Mouse (Mus musculus): ENCODE data around the gene Dlgap5. TPM values are rescaled to one million over a fixed set of nuclear protein-coding genes. Genes with fewer than 3 reads are reported as not detected.

Dlgap5 gene
- polyA plus RNA-seq, 1 experiment from 2014 or later = 63.8 TPM

GRCm38 (mm10) chr14:47364742-47365449, 53.3 kb downstream of the Dlgap5 start:
- WGBS = 33% methylated on average over 21 of the region's 21 CpGs
- no peaks in the 10 kb centered on the region for H3K27me3 ChIP-seq (ENCODE audit: control insufficient read depth, insufficient read depth, low read length)
- no peaks in the 10 kb centered on the region for H3K36me3 ChIP-seq (ENCODE audit: control insufficient read depth, insufficient read depth, low read length)
- H3K4me2 ChIP-seq (replicated peaks; ENCODE audit: low read depth, low read length) = peak overlapping the region; percentile 43
- no peak overlapping the region for H3K27ac ChIP-seq (ENCODE audit: low read depth, low read length)
- ATAC-seq (ENCODE audit: low FRiP score, low TSS enrichment) = peak; percentile 68; the same call in 1 of the 2 replicates
- H3K9ac ChIP-seq (ENCODE audit: low read depth, low read length) = 0 out of 2 replicates have a peak overlapping the region, but pooled peaks have one; percentile 4
- 0 out of 2 replicates have a peak, but pooled peaks cover 8% of the 10 kb centered on the region for H3K4me1 ChIP-seq (ENCODE audit: control insufficient read depth, insufficient read depth, low read length)
- peak overlapping the region; percentile 7; the same call in 1 of the 2 replicates for H3K4me3 ChIP-seq (ENCODE audit: low read length)
- no peaks in the 10 kb centered on the region for H3K9me3 ChIP-seq (ENCODE audit: control insufficient read depth, low read length)

GRCm38 (mm10) chr14:47361899-47362298, 56.3 kb downstream of the Dlgap5 start:
- no peaks in the 10 kb centered on the region for H3K36me3 ChIP-seq (ENCODE audit: control insufficient read depth, insufficient read depth, low read length)
- H3K9ac ChIP-seq (ENCODE audit: low read depth, low read length) = no peak overlapping the region
- H3K27me3 ChIP-seq (ENCODE audit: control insufficient read depth, insufficient read depth, low read length) = no peaks in the 10 kb centered on the region
- no peak overlapping the region for H3K27ac ChIP-seq (ENCODE audit: low read depth, low read length)
- 79% methylated on average over 9 of the region's 9 CpGs for WGBS
- no peaks in the 10 kb centered on the region for H3K9me3 ChIP-seq (ENCODE audit: control insufficient read depth, low read length)
- ATAC-seq (ENCODE audit: low FRiP score, low TSS enrichment) = no peak
- no peak overlapping the region for H3K4me2 ChIP-seq (replicated peaks; ENCODE audit: low read depth, low read length)
- no peak overlapping the region for H3K4me3 ChIP-seq (ENCODE audit: low read length)
- H3K4me1 ChIP-seq (ENCODE audit: control insufficient read depth, insufficient read depth, low read length) = 0 out of 2 replicates have a peak, but pooled peaks cover 8% of the 10 kb centered on the region

GRCm38 (mm10) chr14:47361418-47361817, 56.8 kb downstream of the Dlgap5 start:
- ATAC-seq (ENCODE audit: low FRiP score, low TSS enrichment) = no peak
- Histone ChIP-seq H3K4me3 (ENCODE audit: low read length) (no peak overlapping the region), H3K27me3 (ENCODE audit: control insufficient read depth, insufficient read depth, low read length) (no peaks in the 10 kb centered on the region), H3K9ac (ENCODE audit: low read depth, low read length) (no peak overlapping the region), H3K9me3 (ENCODE audit: control insufficient read depth, low read length) (no peaks in the 10 kb centered on the region), H3K27ac (ENCODE audit: low read depth, low read length) (no peak overlapping the region), H3K4me2 (replicated peaks; ENCODE audit: low read depth, low read length) (no peak overlapping the region), H3K4me1 (ENCODE audit: control insufficient read depth, insufficient read depth, low read length) (0 out of 2 replicates have a peak, but pooled peaks cover 8% of the 10 kb centered on the region), H3K36me3 (ENCODE audit: control insufficient read depth, insufficient read depth, low read length) (no peaks in the 10 kb centered on the region)
- WGBS = 83% methylated on average over 2 of the region's 2 CpGs

GRCm38 (mm10) chr14:47359610-47360009, 58.6 kb downstream of the Dlgap5 start:
- no peak for ATAC-seq (ENCODE audit: low FRiP score, low TSS enrichment)
- Histone ChIP-seq H3K9me3 (ENCODE audit: control insufficient read depth, low read length) (no peaks in the 10 kb centered on the region), H3K4me1 (ENCODE audit: control insufficient read depth, insufficient read depth, low read length) (no peaks in the 10 kb centered on the region), H3K36me3 (ENCODE audit: control insufficient read depth, insufficient read depth, low read length) (no peaks in the 10 kb centered on the region), H3K4me2 (replicated peaks; ENCODE audit: low read depth, low read length) (no peak overlapping the region), H3K27ac (ENCODE audit: low read depth, low read length) (no peak overlapping the region), H3K4me3 (ENCODE audit: low read length) (no peak overlapping the region), H3K27me3 (ENCODE audit: control insufficient read depth, insufficient read depth, low read length) (no peaks in the 10 kb centered on the region), H3K9ac (ENCODE audit: low read depth, low read length) (no peak overlapping the region)
- WGBS = 69% methylated on average over 3 of the region's 3 CpGs

GRCm38 (mm10) chr14:47356622-47357021, 61.6 kb downstream of the Dlgap5 start:
- ATAC-seq (ENCODE audit: low FRiP score, low TSS enrichment) = no peak
- H3K4me3 ChIP-seq (ENCODE audit: low read length) = no peak overlapping the region
- H3K4me1 ChIP-seq (ENCODE audit: control insufficient read depth, insufficient read depth, low read length) = no peaks in the 10 kb centered on the region
- H3K9ac ChIP-seq (ENCODE audit: low read depth, low read length) = no peak overlapping the region
- no peaks in the 10 kb centered on the region for H3K27me3 ChIP-seq (ENCODE audit: control insufficient read depth, insufficient read depth, low read length)
- no peaks in the 10 kb centered on the region for H3K36me3 ChIP-seq (ENCODE audit: control insufficient read depth, insufficient read depth, low read length)
- no peaks in the 10 kb centered on the region for H3K9me3 ChIP-seq (ENCODE audit: control insufficient read depth, low read length)
- WGBS = 91% methylated on average over 3 of the region's 3 CpGs
- no peak overlapping the region for H3K4me2 ChIP-seq (replicated peaks; ENCODE audit: low read depth, low read length)
- H3K27ac ChIP-seq (ENCODE audit: low read depth, low read length) = no peak overlapping the region

- Histone ChIP-seq H3K27ac (ENCODE audit: low read depth, low read length) (no peak overlapping the region), H3K4me3 (ENCODE audit: low read length) (no peak overlapping the region), H3K27me3 (ENCODE audit: control insufficient read depth, insufficient read depth, low read length) (no peaks in the 10 kb centered on the region), H3K9me3 (ENCODE audit: control insufficient read depth, low read length) (no peaks in the 10 kb centered on the region), H3K36me3 (ENCODE audit: control insufficient read depth, insufficient read depth, low read length) (no peaks in the 10 kb centered on the region), H3K9ac (ENCODE audit: low read depth, low read length) (no peak overlapping the region), H3K4me1 (ENCODE audit: control insufficient read depth, insufficient read depth, low read length) (no peaks in the 10 kb centered on the region), H3K4me2 (replicated peaks; ENCODE audit: low read depth, low read length) (no peak overlapping the region)
- 78% methylated on average over 5 of the region's 5 CpGs for WGBS
- no peak for ATAC-seq (ENCODE audit: low FRiP score, low TSS enrichment)
Measured at GRCm38 (mm10) chr14:47354948-47355347, 63.3 kb downstream of the Dlgap5 start.

GRCm38 (mm10) chr14:47354111-47354577, 64.1 kb downstream of the Dlgap5 start:
- WGBS = 72% methylated on average over 8 of the region's 8 CpGs
- H3K9me3 ChIP-seq (ENCODE audit: control insufficient read depth, low read length) = no peaks in the 10 kb centered on the region

GRCm38 (mm10) chr14:47353240-47353639, 65.0 kb downstream of the Dlgap5 start:
- H3K9me3 ChIP-seq (ENCODE audit: control insufficient read depth, low read length) = no peaks in the 10 kb centered on the region
- H3K36me3 ChIP-seq (ENCODE audit: control insufficient read depth, insufficient read depth, low read length) = no peaks in the 10 kb centered on the region
- H3K9ac ChIP-seq (ENCODE audit: low read depth, low read length) = no peak overlapping the region
- no peak for ATAC-seq (ENCODE audit: low FRiP score, low TSS enrichment)
- WGBS = 74% methylated on average over 4 of the region's 4 CpGs
- H3K27ac ChIP-seq (ENCODE audit: low read depth, low read length) = no peak overlapping the region
- H3K4me2 ChIP-seq (replicated peaks; ENCODE audit: low read depth, low read length) = no peak overlapping the region
- no peaks in the 10 kb centered on the region for H3K4me1 ChIP-seq (ENCODE audit: control insufficient read depth, insufficient read depth, low read length)
- H3K27me3 ChIP-seq (ENCODE audit: control insufficient read depth, insufficient read depth, low read length) = no peaks in the 10 kb centered on the region
- H3K4me3 ChIP-seq (ENCODE audit: low read length) = no peak overlapping the region

More at GRCm38 (mm10) chr14:47354111-47354577, 64.1 kb downstream of the Dlgap5 start:
- ATAC-seq (ENCODE audit: low FRiP score, low TSS enrichment) = no peak
- no peak overlapping the region for H3K4me2 ChIP-seq (replicated peaks; ENCODE audit: low read depth, low read length)
- H3K4me3 ChIP-seq (ENCODE audit: low read length) = no peak overlapping the region
- no peak overlapping the region for H3K9ac ChIP-seq (ENCODE audit: low read depth, low read length)
- H3K4me1 ChIP-seq (ENCODE audit: control insufficient read depth, insufficient read depth, low read length) = no peaks in the 10 kb centered on the region
- H3K27me3 ChIP-seq (ENCODE audit: control insufficient read depth, insufficient read depth, low read length) = no peaks in the 10 kb centered on the region
- no peak overlapping the region for H3K27ac ChIP-seq (ENCODE audit: low read depth, low read length)
- H3K36me3 ChIP-seq (ENCODE audit: control insufficient read depth, insufficient read depth, low read length) = no peaks in the 10 kb centered on the region

- ATAC-seq (ENCODE audit: low FRiP score, low TSS enrichment) = no peak
- Histone ChIP-seq H3K9ac (ENCODE audit: low read depth, low read length) (no peak overlapping the region), H3K4me1 (ENCODE audit: control insufficient read depth, insufficient read depth, low read length) (no peaks in the 10 kb centered on the region), H3K4me2 (replicated peaks; ENCODE audit: low read depth, low read length) (no peak overlapping the region), H3K36me3 (ENCODE audit: control insufficient read depth, insufficient read depth, low read length) (no peaks in the 10 kb centered on the region), H3K9me3 (ENCODE audit: control insufficient read depth, low read length) (no peaks in the 10 kb centered on the region), H3K4me3 (ENCODE audit: low read length) (no peak overlapping the region), H3K27me3 (ENCODE audit: control insufficient read depth, insufficient read depth, low read length) (no peaks in the 10 kb centered on the region), H3K27ac (ENCODE audit: low read depth, low read length) (no peak overlapping the region)
- WGBS = 89% methylated on average over 10 of the region's 10 CpGs
Measured at GRCm38 (mm10) chr14:47352272-47352671, 65.9 kb downstream of the Dlgap5 start.

Data from kidney, embryonic 14.5 days (tissue).